Mouse (Mus musculus) intestine, embryonic 15.5 days (tissue): Measurements from ENCODE around the gene Gm20662. TPM values are rescaled to one million over a fixed set of nuclear protein-coding genes. Genes with fewer than 3 reads are reported as not detected.

Source experiments
- ATAC-seq: fragments of 200-750 bp; cut with Nextera tagmentation; 2 replicates; pipeline ENCODE4 v1.8.0; 2017; ENCODE audit warnings: moderate TSS enrichment, moderate library complexity
- H3K27ac ChIP-seq: fragments of 300-500 bp; sonication (generic); 2 replicates; pipeline ENCODE4 v1.5.1; 2015; ENCODE audit warnings: mild to moderate bottlenecking, inconsistent platforms
- H3K27me3 ChIP-seq: fragments of 300-500 bp; sonication (generic); replicated peaks from 2 replicates; pipeline ENCODE4 v1.6.1; 2015; ENCODE audit warnings: inconsistent platforms
- H3K36me3 ChIP-seq: fragments of 300-500 bp; sonication (generic); 2 replicates; pipeline ENCODE4 v1.6.1; 2015; ENCODE audit warnings: inconsistent platforms
- H3K4me1 ChIP-seq: fragments of 300-500 bp; sonication (generic); replicated peaks from 2 replicates; pipeline ENCODE4 v1.6.1; 2015; ENCODE audit warnings: inconsistent platforms
- H3K4me2 ChIP-seq: fragments of 300-500 bp; sonication (generic); replicated peaks from 2 replicates; pipeline ENCODE4 v1.6.1; 2015; ENCODE audit warnings: mild to moderate bottlenecking, inconsistent platforms
- H3K4me3 ChIP-seq: fragments of 300-500 bp; sonication (generic); replicated peaks from 2 replicates; pipeline ENCODE4 v1.5.1; 2015; ENCODE audit warnings: inconsistent platforms
- H3K9ac ChIP-seq: fragments of 300-500 bp; sonication (generic); 2 replicates; pipeline ENCODE4 v1.6.1; 2015; ENCODE audit warnings: inconsistent platforms
- H3K9me3 ChIP-seq: fragments of 300-500 bp; sonication (generic); 2 replicates; pipeline ENCODE4 v1.6.1; 2016; ENCODE audit warnings: inconsistent platforms
- WGBS: fragments of 180-500 bp; shearing (Covaris S2); methylation state at CpG from one replicate; pipeline ENCODE4 v1.1.7; 2015; 5-methylcytosine and 5-hydroxymethylcytosine counted together
- polyA plus RNA-seq: library from polyadenylated mRNA; unstranded; fragments of >200 nt; fragmentation: Nextera tagmentation; extraction: Ambion mirVana; gene quantifications from 2 replicates; pipeline ENCODE4 v1.2.1, GENCODE M21; 2015

The Gm20662 gene
- polyA plus RNA-seq, 1 experiment from 2014 or later = 0.10 TPM

- Histone ChIP-seq H3K36me3 (0 out of 2 replicates have a peak, but pooled peaks cover 8% of the 10 kb centered on the region), H3K4me2 (no peak overlapping the region), H3K4me1 (peaks cover 4% of the 10 kb centered on the region; the same call in 1 of the 2 replicates), H3K27ac (no peak overlapping the region), H3K4me3 (no peak overlapping the region), H3K9me3 (no peaks in the 10 kb centered on the region), H3K27me3 (no peaks in the 10 kb centered on the region), H3K9ac (no peak overlapping the region)
- 82% methylated on average over 7 of the region's 7 CpGs for WGBS
- ATAC-seq = no peak
These were observed 71.0 kb downstream of the Gm20662 start for GRCm38 (mm10) chr9:108067199-108067598.

- H3K36me3 ChIP-seq = 0 out of 2 replicates have a peak, but pooled peaks cover 6% of the 10 kb centered on the region
- 18% methylated on average over 8 of the region's 8 CpGs for WGBS
These were observed 71.8 kb downstream of the Gm20662 start for GRCm38 (mm10) chr9:108067900-108068299.

GRCm38 (mm10) chr9:108069007-108069406, 72.9 kb downstream of the Gm20662 start:
- no peak overlapping the region for H3K4me3 ChIP-seq
- no peak overlapping the region for H3K9ac ChIP-seq
- ATAC-seq = no peak
- no peaks in the 10 kb centered on the region for H3K9me3 ChIP-seq
- H3K4me1 ChIP-seq = peaks cover 10% of the 10 kb centered on the region
- WGBS = 89% methylated on average over 9 of the region's 9 CpGs
- H3K27ac ChIP-seq = no peak overlapping the region
- H3K4me2 ChIP-seq = no peak overlapping the region
- no peaks in the 10 kb centered on the region for H3K36me3 ChIP-seq
- H3K27me3 ChIP-seq = no peaks in the 10 kb centered on the region

More at GRCm38 (mm10) chr9:108067900-108068299, 71.8 kb downstream of the Gm20662 start:
- Histone ChIP-seq H3K27ac (no peak overlapping the region), H3K9ac (no peak overlapping the region), H3K4me1 (peaks cover 6% of the 10 kb centered on the region; the same call in 1 of the 2 replicates), H3K27me3 (no peaks in the 10 kb centered on the region), H3K9me3 (no peaks in the 10 kb centered on the region), H3K4me2 (no peak overlapping the region), H3K4me3 (no peak overlapping the region)
- peak; percentile 29 for ATAC-seq

- Histone ChIP-seq H3K27me3 (no peaks in the 10 kb centered on the region), H3K4me2 (no peak overlapping the region), H3K4me3 (no peak overlapping the region), H3K4me1 (peaks cover 10% of the 10 kb centered on the region), H3K27ac (no peak overlapping the region), H3K9ac (no peak overlapping the region), H3K9me3 (no peaks in the 10 kb centered on the region), H3K36me3 (no peaks in the 10 kb centered on the region)
- WGBS = 88% methylated on average over 7 of the region's 7 CpGs
- no peak for ATAC-seq
These were observed 73.4 kb downstream of the Gm20662 start for GRCm38 (mm10) chr9:108069529-108069928.

- 0 out of 2 replicates have a peak, but pooled peaks have one; percentile 43 for ATAC-seq
- Histone ChIP-seq H3K27me3 (no peaks in the 10 kb centered on the region), H3K36me3 (no peaks in the 10 kb centered on the region), H3K9ac (no peak overlapping the region), H3K4me1 (peaks cover 10% of the 10 kb centered on the region), H3K4me3 (no peak overlapping the region), H3K4me2 (no peak overlapping the region), H3K27ac (no peak overlapping the region), H3K9me3 (no peaks in the 10 kb centered on the region)
- 64% methylated on average over 4 of the region's 4 CpGs for WGBS
These were observed 75.7 kb downstream of the Gm20662 start for GRCm38 (mm10) chr9:108071801-108072200.

- Histone ChIP-seq H3K27me3 (no peaks in the 10 kb centered on the region), H3K9ac (no peak overlapping the region), H3K4me2 (no peak overlapping the region), H3K4me3 (no peak overlapping the region), H3K9me3 (no peaks in the 10 kb centered on the region), H3K4me1 (peaks cover 10% of the 10 kb centered on the region), H3K36me3 (no peaks in the 10 kb centered on the region), H3K27ac (peak overlapping the region; percentile 33; the same call in 1 of the 2 replicates)
- ATAC-seq = no peak
- 61% methylated on average over 9 of the region's 9 CpGs for WGBS
These were observed 76.4 kb downstream of the Gm20662 start for GRCm38 (mm10) chr9:108072481-108072924.

GRCm38 (mm10) chr9:108073141-108073930, 77.2 kb downstream of the Gm20662 start:
- Histone ChIP-seq H3K27ac (no peak overlapping the region), H3K9ac (no peak overlapping the region), H3K36me3 (no peaks in the 10 kb centered on the region), H3K4me3 (no peak overlapping the region), H3K27me3 (no peaks in the 10 kb centered on the region), H3K9me3 (no peaks in the 10 kb centered on the region), H3K4me2 (no peak overlapping the region), H3K4me1 (peaks cover 12% of the 10 kb centered on the region)
- no peak for ATAC-seq
- 59% methylated on average over 7 of the region's 7 CpGs for WGBS

- no peak within 1 kb of the TSS for H3K27ac ChIP-seq
- peak within 1 kb of the TSS; percentile 87 for H3K4me3 ChIP-seq
- no peaks in the 10 kb centered on the region for H3K9me3 ChIP-seq
- H3K9ac ChIP-seq = peak within 1 kb of the TSS; percentile 97
- peaks cover 21% of the 10 kb centered on the region for H3K4me1 ChIP-seq
- peaks cover 6% of the 10 kb centered on the region; the same call in 1 of the 2 replicates for H3K36me3 ChIP-seq
- peak within 1 kb of the TSS; percentile 89 for H3K4me2 ChIP-seq
- peak; percentile 51; the same call in 1 of the 2 replicates for ATAC-seq
- H3K27me3 ChIP-seq = peaks cover 26% of the 10 kb centered on the region
- 80% methylated on average over 5 of the region's 5 CpGs for WGBS
These were observed 84.0 kb downstream of the Gm20662 start, which contains the start of gene Mst1 for GRCm38 (mm10) chr9:108080168-108080567. Mst1 (plus strand) TSS chr9:108080436.

GRCm38 (mm10) chr9:108082549-108082948, 86.4 kb downstream of the Gm20662 start:
- no peak overlapping the region; the same call in 1 of the 2 replicates for H3K9ac ChIP-seq
- H3K4me3 ChIP-seq = peak overlapping the region; percentile 11; the same call in 1 of the 2 replicates
- H3K4me1 ChIP-seq = peaks cover 21% of the 10 kb centered on the region
- H3K27ac ChIP-seq = no peak overlapping the region
- peaks cover 22% of the 10 kb centered on the region for H3K36me3 ChIP-seq
- 4% methylated on average over 19 of the region's 19 CpGs for WGBS
- H3K4me2 ChIP-seq = peak overlapping the region; percentile 48
- peak; percentile 19; the same call in 1 of the 2 replicates for ATAC-seq
- peaks cover 26% of the 10 kb centered on the region for H3K27me3 ChIP-seq
- H3K9me3 ChIP-seq = no peaks in the 10 kb centered on the region

- Histone ChIP-seq H3K4me3 (peak within 1 kb of the TSS; percentile 11; the same call in 1 of the 2 replicates), H3K4me2 (peak within 1 kb of the TSS; percentile 48), H3K27ac (no peak within 1 kb of the TSS), H3K9me3 (no peaks in the 10 kb centered on the region), H3K9ac (no peak within 1 kb of the TSS; the same call in 1 of the 2 replicates), H3K36me3 (peaks cover 24% of the 10 kb centered on the region), H3K4me1 (peaks cover 19% of the 10 kb centered on the region), H3K27me3 (peaks cover 26% of the 10 kb centered on the region)
- WGBS = 34% methylated on average over 12 of the region's 12 CpGs
- 0 out of 2 replicates have a peak, but pooled peaks have one; percentile 16 for ATAC-seq
These were observed 86.9 kb downstream of the Gm20662 start, which contains the start of gene Rnf123 for GRCm38 (mm10) chr9:108082988-108083431. Rnf123 (minus strand) TSS chr9:108083346.

- peaks cover 26% of the 10 kb centered on the region for H3K27me3 ChIP-seq
- 0 out of 2 replicates have a peak overlapping the region, but pooled peaks have one; percentile 48 for H3K4me2 ChIP-seq
- ATAC-seq = no peak
- H3K9ac ChIP-seq = no peak overlapping the region
- peaks cover 24% of the 10 kb centered on the region for H3K36me3 ChIP-seq
- H3K4me3 ChIP-seq = no peak overlapping the region
- no peak overlapping the region for H3K27ac ChIP-seq
- H3K9me3 ChIP-seq = no peaks in the 10 kb centered on the region
- WGBS = 68% methylated on average over 6 of the region's 6 CpGs
- H3K4me1 ChIP-seq = peaks cover 13% of the 10 kb centered on the region
These were observed 87.4 kb downstream of the Gm20662 start for GRCm38 (mm10) chr9:108083561-108083960.

GRCm38 (mm10) chr9:108085261-108085660, 89.1 kb downstream of the Gm20662 start:
- no peaks in the 10 kb centered on the region for H3K9me3 ChIP-seq
- peaks cover 33% of the 10 kb centered on the region for H3K36me3 ChIP-seq
- peaks cover 7% of the 10 kb centered on the region; the same call in 1 of the 2 replicates for H3K4me1 ChIP-seq
- 87% methylated on average over 4 of the region's 4 CpGs for WGBS
- no peak overlapping the region for H3K9ac ChIP-seq
- no peak overlapping the region for H3K4me2 ChIP-seq
- H3K27ac ChIP-seq = no peak overlapping the region
- no peak overlapping the region for H3K4me3 ChIP-seq
- H3K27me3 ChIP-seq = peaks cover 26% of the 10 kb centered on the region
- no peak for ATAC-seq
